Mouse (Mus musculus): ENCODE results near the gene Siah1a.

Gene Siah1a

DNA sequence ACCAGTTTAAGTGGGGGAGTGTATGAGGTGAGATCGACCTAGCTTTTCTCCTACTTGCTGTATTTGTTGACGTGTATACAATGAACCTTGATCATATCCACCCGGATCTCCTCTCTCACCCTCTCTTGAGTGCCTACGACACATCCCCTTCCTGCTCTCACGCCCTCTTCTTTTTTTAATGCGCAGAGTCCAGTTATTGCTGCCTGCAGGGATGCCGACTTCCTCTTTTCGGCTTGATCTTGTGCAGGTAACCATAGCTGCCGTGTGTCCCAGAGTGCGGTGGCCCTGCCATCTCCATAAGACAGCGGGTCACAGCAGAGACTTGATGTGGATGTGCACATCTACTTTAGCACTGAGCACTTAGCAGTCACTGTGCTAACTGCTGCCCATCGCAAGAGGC is 46.3 kb downstream of the Siah1a start:
- DNase-seq = no peak

- no peak for DNase-seq
These were observed 46.8 kb downstream of the Siah1a start for GRCm38 (mm10) chr8:86698811-86699421.

- no peak for DNase-seq
These were observed 50.0 kb downstream of the Siah1a start for GRCm38 (mm10) chr8:86695703-86696102.

- no peak for DNase-seq
These were observed 51.7 kb downstream of the Siah1a start for GRCm38 (mm10) chr8:86694011-86694410.

DNA sequence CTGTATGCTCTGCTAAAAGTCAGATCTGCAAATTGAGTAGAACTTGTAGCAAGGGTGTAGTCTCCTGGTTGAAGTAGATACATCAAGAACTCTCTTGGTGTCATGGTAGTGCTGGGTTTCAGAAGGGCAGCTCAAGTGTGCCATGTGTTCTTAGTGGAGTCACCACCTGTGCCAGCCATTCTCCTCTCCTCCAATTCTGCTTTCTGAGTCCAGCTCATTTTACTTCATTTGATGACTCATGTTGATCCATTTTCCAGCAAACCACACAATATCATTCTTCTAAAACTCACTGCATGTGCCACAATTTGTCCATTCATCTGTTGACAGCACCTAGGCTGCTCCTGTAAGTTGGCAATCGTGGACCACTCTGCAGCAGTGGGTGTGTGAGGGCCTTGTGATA is 53.6 kb downstream of the Siah1a start:
- no peak for DNase-seq

- DNase-seq = no peak
These were observed 59.1 kb downstream of the Siah1a start for GRCm38 (mm10) chr8:86686629-86687028.
